Mouse (Mus musculus) hindbrain, embryonic 14.5 days (tissue): ENCODE results near the gene Nbl1. TPM values are rescaled to one million over a fixed set of nuclear protein-coding genes. Genes with fewer than 3 reads are reported as not detected.
A peak's percentile ranks its signal among the peaks of the same experiment; 100 is the strongest.

Experiments used
- ATAC-seq: fragments of 200-750 bp; cut with Nextera tagmentation; 2 replicates; pipeline ENCODE4 v1.8.0; 2017; ENCODE audit warnings: moderate number of reproducible peaks, mild to moderate bottlenecking, moderate TSS enrichment, moderate library complexity; ENCODE audit not compliant: low FRiP score
- DNase-seq: peaks from one replicate; pipeline ENCODE4 v3.0.0-alpha.2; 2015; ENCODE audit warnings: low spot score
- H3K27ac ChIP-seq: fragments of 300-500 bp; sonication (generic); 2 replicates; pipeline ENCODE4 v1.5.1; 2014; ENCODE audit warnings: mild to moderate bottlenecking, moderate library complexity
- H3K27me3 ChIP-seq: fragments of 300-500 bp; sonication (generic); 2 replicates; pipeline ENCODE4 v1.6.1; 2014; ENCODE audit warnings: mild to moderate bottlenecking, low read length, mixed read lengths; ENCODE audit not compliant: control insufficient read depth, insufficient read depth
- H3K36me3 ChIP-seq: fragments of 300-500 bp; sonication (generic); replicated peaks from 2 replicates; pipeline ENCODE4 v1.6.1; 2014; ENCODE audit not compliant: control insufficient read depth, insufficient read depth
- H3K4me1 ChIP-seq: fragments of 300-500 bp; sonication (generic); replicated peaks from 2 replicates; pipeline ENCODE4 v1.6.1; 2014; ENCODE audit warnings: antibody characterized with exemption, low read length, mixed read lengths; ENCODE audit not compliant: control insufficient read depth, insufficient read depth
- H3K4me2 ChIP-seq: fragments of 300-500 bp; sonication (generic); replicated peaks from 2 replicates; pipeline ENCODE4 v1.6.1; 2014; ENCODE audit warnings: mild to moderate bottlenecking, moderate library complexity
- H3K4me3 ChIP-seq: fragments of 300-500 bp; sonication (generic); replicated peaks from 2 replicates; pipeline ENCODE4 v1.5.1; 2014; ENCODE audit warnings: mild to moderate bottlenecking, low read length
- H3K9ac ChIP-seq: fragments of 300-500 bp; sonication (generic); 2 replicates; pipeline ENCODE4 v1.6.1; 2014
- H3K9me3 ChIP-seq: fragments of 300-500 bp; sonication (generic); 2 replicates; pipeline ENCODE4 v1.6.1; 2016; ENCODE audit warnings: low read length; ENCODE audit not compliant: control insufficient read depth
- WGBS: fragments of 180-500 bp; shearing (Covaris S2); extraction: QIAGEN DNeasy Blood & Tissue Kit; methylation state at CpG from one replicate; pipeline ENCODE4 v1.1.7; 2014; 5-methylcytosine and 5-hydroxymethylcytosine counted together
- polyA plus RNA-seq: library from polyadenylated mRNA; unstranded; fragments of >200 nt; fragmentation: Nextera tagmentation; extraction: Ambion mirVana; gene quantifications from 2 replicates; pipeline ENCODE4 v1.2.1, GENCODE M21; 2014

Gene Nbl1
- polyA plus RNA-seq, 1 experiment from 2014 or later: 47.9 TPM

DNA sequence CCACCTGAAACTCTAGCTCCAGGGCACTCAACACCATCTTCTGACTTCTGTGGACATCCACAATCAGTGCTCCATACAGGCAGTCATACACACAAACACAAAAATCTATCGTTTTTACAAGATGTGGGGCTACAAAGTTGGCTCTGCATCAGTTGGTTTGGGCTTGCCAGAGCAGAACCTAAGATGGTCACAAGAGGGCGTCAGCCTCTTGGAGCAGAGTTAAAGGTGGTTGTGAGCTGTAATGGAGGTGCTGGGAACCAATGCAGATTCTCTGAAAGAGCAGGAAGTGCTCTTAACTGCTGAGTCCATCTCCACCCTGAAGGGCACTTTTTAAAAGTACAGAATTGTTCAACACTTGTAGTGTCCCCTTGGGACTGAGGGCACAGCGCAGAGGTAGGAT, 33.7 kb upstream of the Nbl1 start:
- DNase-seq: no peak
- H3K27ac ChIP-seq: no peak overlapping the region
- no peak for ATAC-seq
- no peaks in the 10 kb centered on the region for H3K36me3 ChIP-seq
- no peak overlapping the region for H3K9ac ChIP-seq
- WGBS: 92% methylated on average over 3 of the region's 3 CpGs
- H3K4me3 ChIP-seq: no peak overlapping the region
- no peaks in the 10 kb centered on the region for H3K9me3 ChIP-seq
- H3K4me1 ChIP-seq: peaks cover 16% of the 10 kb centered on the region
- H3K4me2 ChIP-seq: no peak overlapping the region
- H3K27me3 ChIP-seq: no peaks in the 10 kb centered on the region

DNA sequence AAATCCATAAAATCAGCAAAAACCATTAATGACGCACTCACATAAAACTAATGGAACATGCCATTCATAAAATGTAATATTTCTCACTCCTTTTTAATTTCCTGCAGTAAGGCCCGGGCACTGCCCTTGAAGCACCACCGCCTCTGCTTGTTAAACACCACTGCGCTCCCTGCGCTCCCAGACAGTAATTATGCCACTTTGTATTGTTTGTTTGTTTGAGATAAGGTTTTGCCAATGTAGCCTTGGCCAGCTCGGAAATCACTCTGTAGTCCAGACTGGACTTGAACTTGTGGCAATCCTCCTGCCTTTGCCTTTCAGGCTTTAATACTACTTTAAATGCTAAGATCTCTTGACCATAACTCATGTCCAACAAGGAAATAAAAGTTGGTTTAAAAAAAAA, 32.1 kb upstream of the Nbl1 start:
- ATAC-seq (no peak), DNase-seq (no peak)
- Histone ChIP-seq H3K4me3 (no peak overlapping the region), H3K9ac (no peak overlapping the region), H3K27ac (no peak overlapping the region), H3K27me3 (no peaks in the 10 kb centered on the region), H3K4me1 (peaks cover 13% of the 10 kb centered on the region), H3K4me2 (no peak overlapping the region), H3K9me3 (no peaks in the 10 kb centered on the region), H3K36me3 (no peaks in the 10 kb centered on the region)
- WGBS: 93% methylated on average over 6 of the region's 6 CpGs

DNA sequence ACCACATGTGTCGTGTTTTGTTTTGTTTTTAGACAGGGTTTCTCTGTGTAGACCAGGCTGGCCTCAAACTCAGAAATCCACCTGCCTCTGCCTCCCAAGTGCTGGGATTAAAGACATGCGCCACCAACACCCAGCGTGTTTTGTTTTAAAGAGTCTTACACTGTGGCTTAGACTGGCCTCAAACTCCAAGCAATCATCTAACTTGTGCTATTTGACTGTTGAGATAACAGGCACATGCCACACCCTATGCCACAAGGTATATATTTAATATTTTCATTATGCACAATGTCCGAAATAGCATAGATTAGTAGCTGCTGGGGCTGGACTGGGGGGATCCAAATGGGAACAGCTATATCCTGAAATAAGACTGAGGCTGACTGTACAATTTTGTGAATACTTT, 29.8 kb upstream of the Nbl1 start:
- WGBS: 95% methylated on average over 4 of the region's 4 CpGs
- Histone ChIP-seq H3K9ac (no peak overlapping the region), H3K36me3 (no peaks in the 10 kb centered on the region), H3K4me2 (no peak overlapping the region), H3K27me3 (no peaks in the 10 kb centered on the region), H3K9me3 (no peaks in the 10 kb centered on the region), H3K4me1 (no peaks in the 10 kb centered on the region), H3K4me3 (no peak overlapping the region), H3K27ac (no peak overlapping the region)
- ATAC-seq: no peak
- DNase-seq: no peak

DNA sequence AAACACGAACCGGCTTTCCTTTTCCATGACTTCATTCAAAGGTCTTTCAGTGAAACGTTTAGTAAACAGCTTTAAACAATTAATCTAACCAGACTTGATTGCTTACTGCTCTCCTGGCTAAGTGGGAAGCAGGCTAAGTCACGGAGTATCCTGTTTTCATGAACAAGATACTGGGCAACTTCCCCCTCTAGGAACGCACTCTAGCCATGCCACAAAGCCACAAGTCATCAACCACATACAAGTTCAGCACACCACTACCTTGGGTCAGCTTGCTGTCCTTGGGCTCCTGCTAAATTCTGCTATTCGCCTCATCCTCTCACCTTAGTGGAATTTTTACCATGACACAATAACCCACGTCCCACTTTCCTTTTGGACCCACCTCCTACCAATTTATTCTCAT, 28.2 kb upstream of the Nbl1 start:
- WGBS: 82% methylated on average over 7 of the region's 7 CpGs
- Histone ChIP-seq H3K9ac (no peak overlapping the region), H3K9me3 (no peaks in the 10 kb centered on the region), H3K4me3 (no peak overlapping the region), H3K27ac (no peak overlapping the region), H3K36me3 (no peaks in the 10 kb centered on the region), H3K4me2 (no peak overlapping the region), H3K4me1 (no peaks in the 10 kb centered on the region), H3K27me3 (no peaks in the 10 kb centered on the region)
- no peak for ATAC-seq
- no peak for DNase-seq

DNA sequence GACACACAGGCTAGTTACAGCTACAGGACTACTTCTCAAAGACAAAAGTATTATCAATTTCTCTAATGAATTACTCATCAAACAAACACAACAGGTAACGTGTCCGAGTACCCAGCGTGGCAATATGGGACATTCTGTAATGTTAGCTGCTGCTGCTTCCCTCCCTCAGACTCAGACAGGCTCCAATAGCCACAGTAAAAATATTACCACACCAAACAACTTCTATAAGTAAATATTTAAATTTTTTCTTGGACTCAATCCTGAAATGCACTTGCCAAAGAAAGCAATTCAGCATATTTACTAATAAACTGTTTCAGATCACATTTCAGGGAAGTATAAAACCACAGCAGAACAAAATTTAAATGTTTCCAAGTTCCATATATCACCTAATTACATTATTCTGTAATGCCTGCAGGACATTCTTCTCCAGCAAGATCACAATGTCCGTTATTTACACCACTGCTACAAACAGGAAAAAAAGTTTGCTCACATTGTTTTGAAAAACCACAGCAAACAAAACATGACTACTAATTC, 27.6 kb upstream of the Nbl1 start:
- no peaks in the 10 kb centered on the region for H3K4me1 ChIP-seq
- 91% methylated on average over 4 of the region's 4 CpGs for WGBS
- no peaks in the 10 kb centered on the region for H3K27me3 ChIP-seq
- ATAC-seq: no peak
- no peak overlapping the region for H3K4me2 ChIP-seq
- no peak for DNase-seq
- no peaks in the 10 kb centered on the region for H3K36me3 ChIP-seq
- no peak overlapping the region for H3K4me3 ChIP-seq
- H3K27ac ChIP-seq: no peak overlapping the region
- H3K9me3 ChIP-seq: no peaks in the 10 kb centered on the region
- H3K9ac ChIP-seq: no peak overlapping the region

DNA sequence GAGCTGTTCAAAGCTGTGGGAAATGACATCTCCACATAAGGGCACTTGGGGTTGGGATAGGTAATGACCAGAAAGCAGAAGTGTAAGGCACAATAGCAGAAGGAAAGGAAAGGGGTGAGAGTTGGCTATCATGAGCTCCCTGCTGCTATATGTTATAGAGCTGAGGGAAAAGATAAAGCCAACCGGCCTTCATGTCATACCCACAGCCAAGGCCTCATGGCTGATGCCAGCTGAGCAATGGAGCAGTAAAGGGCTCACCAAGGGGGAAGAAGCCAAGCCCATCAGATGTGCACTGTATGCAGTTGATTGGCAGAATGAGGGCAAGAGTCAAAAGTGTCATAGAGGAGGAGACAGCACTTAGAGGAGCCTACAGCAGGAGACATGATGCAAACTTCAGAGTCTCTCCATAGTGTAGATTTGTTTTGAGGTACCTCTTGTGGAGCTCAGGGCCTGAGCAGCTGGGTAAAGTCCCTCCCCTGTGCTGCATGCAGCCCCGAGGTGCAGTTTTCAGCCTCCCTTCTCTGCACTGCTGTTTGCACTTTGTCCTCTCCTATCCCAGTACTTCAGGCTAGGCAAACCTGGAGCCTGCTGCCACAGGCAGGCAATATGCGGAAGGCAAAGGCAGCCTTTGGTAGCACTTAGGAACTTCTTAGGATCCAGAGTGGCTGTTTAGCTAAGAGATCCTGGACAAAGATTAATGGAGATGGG, 23.7 kb upstream of the Nbl1 start:
- H3K9me3 ChIP-seq: no peaks in the 10 kb centered on the region
- no peak overlapping the region for H3K4me3 ChIP-seq
- no peak overlapping the region for H3K4me2 ChIP-seq
- H3K9ac ChIP-seq: no peak overlapping the region
- no peak overlapping the region for H3K27ac ChIP-seq
- ATAC-seq (no peak), DNase-seq (no peak)
- H3K27me3 ChIP-seq: no peaks in the 10 kb centered on the region
- H3K4me1 ChIP-seq: no peaks in the 10 kb centered on the region
- H3K36me3 ChIP-seq: no peaks in the 10 kb centered on the region
- WGBS: 90% methylated on average over 3 of the region's 3 CpGs

DNA sequence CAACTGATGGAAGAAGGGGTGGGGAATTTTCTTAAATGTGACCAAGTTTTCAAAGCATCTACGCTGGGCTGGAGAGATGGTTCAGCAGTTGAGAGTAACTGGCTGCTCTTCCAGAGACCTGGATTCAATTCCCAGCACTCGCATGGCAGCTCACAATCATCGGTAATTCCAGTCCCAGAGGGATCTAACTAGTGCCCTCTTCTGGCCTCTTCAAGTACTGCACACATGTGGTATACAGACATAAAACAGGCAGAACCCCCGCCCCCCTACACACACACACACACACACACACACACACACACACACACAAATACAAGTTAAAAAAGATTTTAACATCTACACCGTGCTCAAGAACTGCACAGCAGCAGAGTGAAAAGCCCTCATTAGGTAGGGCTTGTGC, 22.9 kb upstream of the Nbl1 start:
- WGBS: 94% methylated on average over 5 of the region's 5 CpGs
- H3K27me3 ChIP-seq: no peaks in the 10 kb centered on the region
- no peaks in the 10 kb centered on the region for H3K9me3 ChIP-seq
- H3K4me2 ChIP-seq: no peak overlapping the region
- ATAC-seq (no peak), DNase-seq (no peak)
- H3K27ac ChIP-seq: no peak overlapping the region
- no peaks in the 10 kb centered on the region for H3K36me3 ChIP-seq
- H3K4me3 ChIP-seq: no peak overlapping the region
- H3K9ac ChIP-seq: no peak overlapping the region
- no peaks in the 10 kb centered on the region for H3K4me1 ChIP-seq

DNA sequence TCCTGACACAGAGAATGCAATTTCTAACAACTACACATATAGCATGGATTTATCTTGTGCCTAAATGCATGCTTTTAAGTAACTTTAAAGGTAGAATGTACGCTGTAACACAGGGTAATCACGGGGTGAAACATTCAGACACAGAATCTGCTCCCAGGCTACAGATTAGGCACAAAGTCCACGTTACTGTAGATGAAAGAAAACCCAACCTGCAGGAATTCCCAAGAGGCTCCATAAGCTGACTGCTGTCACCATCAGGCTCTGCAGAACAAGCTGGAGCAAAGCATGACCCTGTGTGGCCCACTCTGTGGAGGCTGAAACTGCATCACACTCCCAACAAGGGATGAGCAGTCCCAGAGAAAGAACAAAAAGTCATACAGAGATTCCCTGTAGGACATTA, 19.7 kb upstream of the Nbl1 start:
- Histone ChIP-seq H3K9ac (no peak overlapping the region), H3K4me2 (no peak overlapping the region), H3K9me3 (no peaks in the 10 kb centered on the region), H3K4me1 (no peaks in the 10 kb centered on the region), H3K36me3 (no peaks in the 10 kb centered on the region), H3K27ac (no peak overlapping the region), H3K4me3 (no peak overlapping the region), H3K27me3 (no peaks in the 10 kb centered on the region)
- DNase-seq (no peak), ATAC-seq (no peak)
- WGBS: 70% methylated on average over 3 of the region's 3 CpGs

DNA sequence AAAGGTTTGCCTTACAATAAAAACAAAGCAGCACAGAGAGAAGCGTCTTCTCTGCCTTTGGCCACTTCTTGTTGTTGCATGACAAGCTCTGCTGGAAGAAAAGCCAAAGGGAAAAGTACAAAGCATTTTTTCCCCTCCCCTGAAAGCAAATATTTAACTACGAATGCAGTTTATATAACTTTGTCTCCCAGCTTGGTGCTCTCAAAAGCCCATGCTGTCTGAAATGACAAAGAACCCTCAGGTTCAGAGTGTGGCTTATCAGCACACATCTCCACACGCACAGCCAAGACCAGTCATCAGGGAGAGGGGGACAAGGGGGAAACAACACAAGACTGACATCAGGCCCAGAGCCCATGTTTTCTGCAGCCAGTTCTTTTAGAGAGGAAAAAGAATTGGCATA, 18.6 kb upstream of the Nbl1 start:
- Histone ChIP-seq H3K9me3 (no peaks in the 10 kb centered on the region), H3K4me3 (no peak overlapping the region), H3K4me1 (no peaks in the 10 kb centered on the region), H3K9ac (no peak overlapping the region), H3K27me3 (no peaks in the 10 kb centered on the region), H3K36me3 (no peaks in the 10 kb centered on the region), H3K27ac (no peak overlapping the region), H3K4me2 (no peak overlapping the region)
- WGBS: 59% methylated on average over 3 of the region's 3 CpGs
- ATAC-seq: no peak
- DNase-seq: no peak

DNA sequence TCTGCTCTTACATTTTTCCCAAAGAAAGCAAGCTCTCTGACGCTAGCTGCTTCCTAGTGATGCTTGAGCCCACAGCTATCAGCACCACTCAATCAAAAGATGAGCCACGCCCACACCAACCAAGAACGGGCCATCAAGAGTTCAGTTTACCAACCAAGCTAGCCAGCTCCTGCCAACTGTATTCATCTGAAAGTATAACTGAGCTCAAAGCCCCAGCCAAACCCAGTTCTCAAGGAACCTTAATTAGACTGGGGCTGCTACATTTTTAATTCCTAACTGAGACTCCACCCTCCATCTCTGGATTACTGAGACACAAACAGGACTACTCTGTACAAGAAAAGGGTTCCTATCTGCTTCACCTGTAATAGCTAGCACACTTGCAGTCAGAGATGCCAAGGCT, 18.1 kb upstream of the Nbl1 start:
- Histone ChIP-seq H3K36me3 (no peaks in the 10 kb centered on the region), H3K27me3 (no peaks in the 10 kb centered on the region), H3K27ac (0 out of 2 replicates have a peak overlapping the region, but pooled peaks have one; percentile 7), H3K4me2 (no peak overlapping the region), H3K9me3 (no peaks in the 10 kb centered on the region), H3K4me1 (no peaks in the 10 kb centered on the region), H3K4me3 (no peak overlapping the region), H3K9ac (no peak overlapping the region)
- no peak for ATAC-seq
- no peak for DNase-seq
- 79% methylated on average over 3 of the region's 3 CpGs for WGBS
